ENCODE assay signal across 16 mouse cellular contexts in genomic region chr4:47899579-47899978, GRCm38 (mm10).
DNase-seq lines count a peak whose midpoint lies in the region; ATAC-seq lines count a peak whose summit lies in the region.
"Had no signal": no experiment of that assay in that cellular context is flagged by ENCODE, and none has a peak within 500 bp of the region (broad histone marks: within the 10 kb centered on the region; RNA-seq: fewer than 3 reads in every experiment).

No protein-coding gene starts in this region.

- DNase-seq in hindbrain, embryonic 11.5 days (ENCODE audit: low spot score), result no peak
- DNase-seq in cerebellum, postnatal 25 days, result peak; percentile 52 to 55
- DNase-seq in lung, postnatal 10 days, result no peak
- DNase-seq in adrenal gland, adult (ENCODE audit: inconsistent age in 2 of 2, low spot score in 1 of 2), result no peak
- DNase-seq in lung, postnatal 14 days, result no peak
- DNase-seq: gastrocnemius, postnatal 10 days; lung, postnatal 36 days; thymus, postnatal 25 days had no signal

- WGBS in hindbrain, embryonic 13.5 days, result 31% methylated on average over 7 of the region's 7 CpGs
- 56% methylated on average over 7 of the region's 7 CpGs for WGBS in hindbrain, embryonic 11.5 days
- 23% methylated on average over 7 of the region's 7 CpGs for WGBS in midbrain, embryonic 16.5 days

- peak; percentile 80 for ATAC-seq in hindbrain, embryonic 13.5 days (ENCODE audit: low FRiP score)
- ATAC-seq in hindbrain, embryonic 11.5 days (ENCODE audit: low FRiP score), result no peak
- ATAC-seq in cerebellum, adult (ENCODE audit: insufficient number of reproducible peaks, low FRiP score, low TSS enrichment), result peak; percentile 88
- ATAC-seq in midbrain, embryonic 16.5 days, result peak; percentile 48; the same call in 1 of the 2 replicates
- ATAC-seq: activated CD4-positive, CD25-positive, alpha-beta regulatory T cell, adult 4 months had no signal

- no peaks in the 10 kb centered on the region for H3K9me3 ChIP-seq in hindbrain, embryonic 13.5 days
- no peaks in the 10 kb centered on the region for H3K9me3 ChIP-seq in hindbrain, embryonic 11.5 days (ENCODE audit: control insufficient read depth, low read length)
- H3K9me3 ChIP-seq in midbrain, embryonic 16.5 days (replicated peaks; ENCODE audit: control insufficient read depth, low read length, poor library complexity, severe bottlenecking), result no peaks in the 10 kb centered on the region
- H3K9me3 ChIP-seq: heart, embryonic 13.5 days; stomach, embryonic 15.5 days had no signal

- H3K36me3 ChIP-seq in hindbrain, embryonic 13.5 days, result no peaks in the 10 kb centered on the region
- H3K36me3 ChIP-seq in hindbrain, embryonic 11.5 days (ENCODE audit: control insufficient read depth, insufficient read depth, low read length), result no peaks in the 10 kb centered on the region
- no peaks in the 10 kb centered on the region for H3K36me3 ChIP-seq in midbrain, embryonic 16.5 days (ENCODE audit: control insufficient read depth, insufficient read depth, low read length)
- H3K36me3 ChIP-seq: heart, embryonic 13.5 days; stomach, embryonic 15.5 days had no signal

- no peak overlapping the region for H3K4me3 ChIP-seq in hindbrain, embryonic 13.5 days
- H3K4me3 ChIP-seq in hindbrain, embryonic 11.5 days (ENCODE audit: low read depth, low read length), result no peak overlapping the region
- no peak overlapping the region for H3K4me3 ChIP-seq in midbrain, embryonic 16.5 days (ENCODE audit: low read depth, low read length)
- H3K4me3 ChIP-seq: heart, embryonic 13.5 days; stomach, embryonic 15.5 days had no signal

- H3K4me1 ChIP-seq in hindbrain, embryonic 13.5 days (replicated peaks), result peaks cover 4% of the 10 kb centered on the region; the same call in 1 of the 2 replicates
- no peaks in the 10 kb centered on the region for H3K4me1 ChIP-seq in hindbrain, embryonic 11.5 days (replicated peaks; ENCODE audit: control insufficient read depth, insufficient read depth, low read length)
- no peaks in the 10 kb centered on the region for H3K4me1 ChIP-seq in midbrain, embryonic 16.5 days (ENCODE audit: control insufficient read depth, insufficient read depth, low read length)
- H3K4me1 ChIP-seq: heart, embryonic 13.5 days; stomach, embryonic 15.5 days had no signal

- H3K4me2 ChIP-seq in hindbrain, embryonic 13.5 days, result no peak overlapping the region
- H3K4me2 ChIP-seq in hindbrain, embryonic 11.5 days (replicated peaks; ENCODE audit: low read depth, low read length), result no peak overlapping the region
- H3K4me2 ChIP-seq in midbrain, embryonic 16.5 days (ENCODE audit: low read length), result no peak overlapping the region
- H3K4me2 ChIP-seq: heart, embryonic 13.5 days; liver, embryonic 11.5 days; stomach, embryonic 15.5 days had no signal

- no peak overlapping the region for H3K9ac ChIP-seq in hindbrain, embryonic 13.5 days
- H3K9ac ChIP-seq in hindbrain, embryonic 11.5 days (ENCODE audit: low read depth, low read length), result no peak overlapping the region
- H3K9ac ChIP-seq in midbrain, embryonic 16.5 days (ENCODE audit: low read depth, low read length), result no peak overlapping the region
- H3K9ac ChIP-seq: heart, embryonic 13.5 days; stomach, embryonic 15.5 days had no signal

- no peaks in the 10 kb centered on the region for H3K27me3 ChIP-seq in hindbrain, embryonic 13.5 days
- H3K27me3 ChIP-seq in hindbrain, embryonic 11.5 days (ENCODE audit: control insufficient read depth, insufficient read depth, low read length), result no peaks in the 10 kb centered on the region
- no peaks in the 10 kb centered on the region; the same call in 1 of the 2 replicates for H3K27me3 ChIP-seq in midbrain, embryonic 16.5 days (ENCODE audit: control insufficient read depth, insufficient read depth, low read depth, low read length)
- H3K27me3 ChIP-seq: heart, embryonic 13.5 days; stomach, embryonic 15.5 days had no signal

- H3K27ac ChIP-seq in hindbrain, embryonic 13.5 days, result no peak overlapping the region
- no peak overlapping the region for H3K27ac ChIP-seq in hindbrain, embryonic 11.5 days (ENCODE audit: low read depth, low read length)
- H3K27ac ChIP-seq in midbrain, embryonic 16.5 days (ENCODE audit: low read length), result no peak overlapping the region
- H3K27ac ChIP-seq: heart, embryonic 13.5 days; kidney, postnatal 0 days; stomach, embryonic 15.5 days had no signal

Comparison
In these comparisons a context has a peak if more than half of its experiments do, and no peak if none do; other contexts are left out.
1. DNase-seq: peak in cerebellum, postnatal 25 days (2 of 2); none in hindbrain, embryonic 11.5 days (single experiment), lung, postnatal 10 days (single experiment), adrenal gland, adult (0 of 2) and lung, postnatal 14 days (single experiment).